Mouse (Mus musculus) right cerebral cortex, postnatal 25 days (tissue): Measurements from ENCODE around the gene Ogfr.

Experiments used
- DNase-seq: peaks from one replicate; pipeline ENCODE4 v3.0.0; 2022

The Ogfr gene

GRCm38 (mm10) chr2:180604781-180605180 lies 15.7 kb downstream of the Ogfr start:
- DNase-seq = no peak

DNA sequence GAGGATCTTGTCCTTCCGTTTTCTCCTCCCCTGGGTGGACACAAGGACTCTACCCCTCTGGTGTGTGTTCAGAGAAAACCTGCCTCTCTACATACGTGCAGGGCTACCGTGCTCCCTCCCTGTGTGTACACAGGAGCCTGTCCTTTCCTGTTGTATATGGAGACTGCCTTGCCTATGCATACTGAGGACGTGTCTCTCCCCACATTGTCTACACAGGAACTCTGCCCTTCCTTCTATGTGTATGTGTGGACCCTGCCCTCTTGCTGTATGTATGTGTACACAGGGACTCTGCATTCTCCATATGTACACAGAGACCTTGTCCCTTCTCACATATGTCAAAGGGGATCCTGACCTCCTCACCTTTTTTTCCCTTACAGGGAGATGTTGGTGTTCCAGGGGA lies 21.2 kb downstream of the Ogfr start:
- no peak for DNase-seq

GRCm38 (mm10) chr2:180611882-180612281 lies 22.8 kb downstream of the Ogfr start:
- DNase-seq = no peak

DNA sequence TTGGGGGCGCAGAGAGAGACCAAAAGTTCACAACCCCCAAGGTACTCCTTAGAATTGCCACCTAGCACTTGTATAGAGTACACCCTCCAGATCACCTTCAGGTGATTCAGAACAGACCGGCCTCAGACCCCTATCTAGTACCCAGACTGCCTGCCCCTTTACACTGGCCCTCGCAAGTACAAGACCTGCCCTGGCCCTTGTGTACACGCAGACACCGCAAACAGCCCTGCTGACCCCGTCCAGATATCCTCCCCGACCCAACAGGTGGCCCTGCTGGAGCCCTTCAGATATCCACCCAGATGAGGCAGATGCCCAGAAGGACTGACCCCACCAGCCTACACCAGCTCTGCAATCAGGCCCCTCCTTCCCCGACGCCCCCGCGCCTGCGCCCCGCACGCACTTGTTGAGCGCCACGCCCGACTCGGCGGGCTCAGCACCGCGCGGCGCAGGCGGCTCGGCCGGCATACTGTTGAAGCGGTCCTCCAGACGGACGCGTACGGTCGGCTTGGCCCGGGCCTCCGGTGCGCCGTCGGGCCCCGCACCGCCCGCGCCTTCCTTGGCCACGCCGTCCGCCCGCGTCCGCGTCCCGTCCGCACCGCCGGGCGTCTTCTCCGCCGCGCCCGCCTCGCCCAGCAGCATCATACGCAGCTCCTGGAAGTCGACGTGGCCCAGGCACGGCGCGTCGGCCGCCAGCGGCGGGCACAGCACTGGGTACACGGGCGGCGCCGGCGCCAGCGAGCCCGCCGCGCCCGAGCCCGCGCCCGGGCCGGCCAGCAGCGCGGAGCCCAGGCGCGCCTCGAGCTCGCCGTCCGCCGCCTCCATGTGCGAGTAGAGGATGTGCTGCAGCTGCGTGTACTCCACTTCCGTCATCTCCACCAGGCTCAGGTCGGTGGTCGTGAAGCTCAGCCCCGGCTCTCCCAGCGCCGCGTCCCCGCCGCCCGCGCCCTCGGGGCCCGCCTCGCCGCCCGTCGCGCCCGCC lies 52.8 kb downstream of the Ogfr start:
- no peak for DNase-seq

GRCm38 (mm10) chr2:180642555-180643260 lies 53.7 kb downstream of the Ogfr start, which contains the start of gene Tcfl5:
Tcfl5 (minus strand) TSS chr2:180642708.
- no peak for DNase-seq

DNA sequence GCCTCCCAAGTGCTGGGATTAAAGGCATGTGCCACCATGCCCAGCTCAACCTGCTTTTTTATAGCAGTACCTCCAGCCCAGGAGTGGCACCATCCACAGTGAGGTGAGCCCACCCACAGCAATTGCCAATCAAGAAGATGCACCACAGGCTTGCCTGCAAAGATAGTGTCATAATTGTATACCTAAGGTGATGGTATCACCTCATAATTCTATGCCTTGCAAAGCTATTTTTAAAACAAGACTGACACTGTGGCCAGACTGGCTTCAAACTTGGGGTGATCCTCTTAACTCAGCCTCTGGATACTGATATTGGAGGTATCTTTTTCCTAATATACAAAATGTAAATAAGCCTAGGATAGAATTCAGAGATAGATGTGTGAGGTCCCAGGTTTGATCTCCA lies 54.6 kb downstream of the Ogfr start:
- no peak for DNase-seq
